Mouse (Mus musculus): ENCODE results near the gene P4ha3. TPM values are rescaled to one million over a fixed set of nuclear protein-coding genes. Genes with fewer than 3 reads are reported as not detected.

The P4ha3 gene
- polyA plus RNA-seq, 1 experiment from 2014 or later: 16.6 TPM

- H3K9ac ChIP-seq: no peak overlapping the region
- ATAC-seq (ENCODE audit: insufficient number of reproducible peaks, insufficient read depth, low FRiP score, low TSS enrichment): no peak
- H3K27me3 ChIP-seq: no peaks in the 10 kb centered on the region
- H3K9me3 ChIP-seq: no peaks in the 10 kb centered on the region
- no peak overlapping the region for H3K27ac ChIP-seq
- 0 out of 2 replicates have a peak, but pooled peaks cover 3% of the 10 kb centered on the region for H3K36me3 ChIP-seq
- 76% methylated on average over 5 of the region's 6 CpGs for WGBS
- H3K4me3 ChIP-seq: no peak overlapping the region
- H3K4me1 ChIP-seq: peaks cover 25% of the 10 kb centered on the region
- no peak overlapping the region for H3K4me2 ChIP-seq (replicated peaks)
Measured at GRCm38 (mm10) chr7:100307872-100308653, 22.7 kb downstream of the P4ha3 start.

DNA sequence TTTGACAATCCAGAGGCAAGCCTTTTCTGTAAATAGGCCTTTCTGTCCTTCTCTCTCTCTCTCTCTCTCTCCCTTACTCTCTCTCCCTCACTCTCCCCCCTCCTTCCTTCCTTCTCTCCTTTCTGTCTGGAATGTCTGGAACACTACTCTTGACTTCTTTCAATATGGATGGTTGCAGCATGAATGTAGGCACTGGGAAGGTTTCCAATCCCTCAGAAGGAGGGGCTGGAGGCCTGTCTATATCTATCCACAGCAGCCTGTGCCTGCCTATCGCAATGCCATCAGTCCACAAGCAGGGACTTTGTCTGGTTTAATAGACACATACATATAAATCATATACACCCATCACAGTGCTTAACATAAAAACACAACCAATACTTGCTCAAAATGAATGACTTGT lies 23.9 kb downstream of the P4ha3 start:
- H3K27ac ChIP-seq: peak overlapping the region; percentile 71
- peaks cover 25% of the 10 kb centered on the region for H3K4me1 ChIP-seq
- no peak overlapping the region for H3K4me3 ChIP-seq
- H3K36me3 ChIP-seq: 0 out of 2 replicates have a peak, but pooled peaks cover 3% of the 10 kb centered on the region
- H3K27me3 ChIP-seq: no peaks in the 10 kb centered on the region
- H3K9me3 ChIP-seq: no peaks in the 10 kb centered on the region
- 64% methylated on average over 1 of the region's 1 CpGs for WGBS
- no peak overlapping the region for H3K9ac ChIP-seq
- no peak overlapping the region for H3K4me2 ChIP-seq (replicated peaks)
- ATAC-seq (ENCODE audit: insufficient number of reproducible peaks, insufficient read depth, low FRiP score, low TSS enrichment): no peak

- no peak overlapping the region for H3K9ac ChIP-seq
- H3K9me3 ChIP-seq: no peaks in the 10 kb centered on the region
- H3K27ac ChIP-seq: peak overlapping the region; percentile 71
- no peak overlapping the region for H3K4me2 ChIP-seq (replicated peaks)
- 0 out of 2 replicates have a peak, but pooled peaks cover 3% of the 10 kb centered on the region for H3K36me3 ChIP-seq
- no peaks in the 10 kb centered on the region for H3K27me3 ChIP-seq
- peaks cover 25% of the 10 kb centered on the region for H3K4me1 ChIP-seq
- no peak for ATAC-seq (ENCODE audit: insufficient number of reproducible peaks, insufficient read depth, low FRiP score, low TSS enrichment)
- 56% methylated on average over 6 of the region's 6 CpGs for WGBS
- no peak overlapping the region for H3K4me3 ChIP-seq
Measured at GRCm38 (mm10) chr7:100309679-100310078, 24.4 kb downstream of the P4ha3 start.

GRCm38 (mm10) chr7:100310290-100310689 lies 25.0 kb downstream of the P4ha3 start:
- Histone ChIP-seq H3K27ac (peak overlapping the region; percentile 71; the same call in 1 of the 2 replicates), H3K4me2 (replicated peaks) (no peak overlapping the region), H3K36me3 (peaks cover 5% of the 10 kb centered on the region; the same call in 1 of the 2 replicates), H3K9ac (no peak overlapping the region; the same call in 1 of the 2 replicates), H3K4me3 (no peak overlapping the region), H3K9me3 (no peaks in the 10 kb centered on the region), H3K27me3 (no peaks in the 10 kb centered on the region), H3K4me1 (peaks cover 25% of the 10 kb centered on the region)
- 73% methylated on average over 12 of the region's 12 CpGs for WGBS
- no peak for ATAC-seq (ENCODE audit: insufficient number of reproducible peaks, insufficient read depth, low FRiP score, low TSS enrichment)

DNA sequence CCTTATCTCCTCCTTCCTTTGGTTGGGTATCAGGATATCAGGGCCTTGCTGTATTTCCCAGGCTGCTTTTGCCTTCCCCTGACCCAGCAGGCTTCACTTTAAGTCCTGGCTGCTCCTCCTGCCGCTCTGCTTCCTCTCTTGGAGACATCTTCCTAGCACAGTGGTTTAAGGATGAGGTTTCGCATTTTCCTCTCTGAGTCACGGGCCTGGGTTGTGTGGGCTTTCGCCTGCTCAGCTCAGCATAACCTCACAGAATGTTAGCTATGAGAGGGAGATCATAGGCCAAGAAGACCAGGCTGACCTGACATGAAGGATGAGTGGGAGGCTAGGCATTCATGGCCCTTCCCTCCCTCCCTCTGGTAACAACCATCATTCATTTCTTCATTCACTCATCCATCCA lies 27.4 kb downstream of the P4ha3 start:
- H3K4me3 ChIP-seq: no peak overlapping the region
- no peak overlapping the region for H3K9ac ChIP-seq
- H3K27ac ChIP-seq: no peak overlapping the region
- peaks cover 24% of the 10 kb centered on the region for H3K36me3 ChIP-seq
- 87% methylated on average over 4 of the region's 4 CpGs for WGBS
- H3K27me3 ChIP-seq: no peaks in the 10 kb centered on the region
- no peaks in the 10 kb centered on the region for H3K9me3 ChIP-seq
- ATAC-seq (ENCODE audit: insufficient number of reproducible peaks, insufficient read depth, low FRiP score, low TSS enrichment): no peak
- no peak overlapping the region for H3K4me2 ChIP-seq (replicated peaks)
- peaks cover 22% of the 10 kb centered on the region for H3K4me1 ChIP-seq

- no peaks in the 10 kb centered on the region for H3K27me3 ChIP-seq
- H3K4me2 ChIP-seq (replicated peaks): no peak overlapping the region
- no peaks in the 10 kb centered on the region for H3K9me3 ChIP-seq
- no peak overlapping the region for H3K27ac ChIP-seq
- H3K4me3 ChIP-seq: no peak overlapping the region
- peaks cover 35% of the 10 kb centered on the region for H3K36me3 ChIP-seq
- no peaks in the 10 kb centered on the region for H3K4me1 ChIP-seq
- no peak for ATAC-seq (ENCODE audit: insufficient number of reproducible peaks, insufficient read depth, low FRiP score, low TSS enrichment)
- no peak overlapping the region for H3K9ac ChIP-seq
- 90% methylated on average over 8 of the region's 8 CpGs for WGBS
Measured at GRCm38 (mm10) chr7:100316924-100317323, 31.6 kb downstream of the P4ha3 start.

DNA sequence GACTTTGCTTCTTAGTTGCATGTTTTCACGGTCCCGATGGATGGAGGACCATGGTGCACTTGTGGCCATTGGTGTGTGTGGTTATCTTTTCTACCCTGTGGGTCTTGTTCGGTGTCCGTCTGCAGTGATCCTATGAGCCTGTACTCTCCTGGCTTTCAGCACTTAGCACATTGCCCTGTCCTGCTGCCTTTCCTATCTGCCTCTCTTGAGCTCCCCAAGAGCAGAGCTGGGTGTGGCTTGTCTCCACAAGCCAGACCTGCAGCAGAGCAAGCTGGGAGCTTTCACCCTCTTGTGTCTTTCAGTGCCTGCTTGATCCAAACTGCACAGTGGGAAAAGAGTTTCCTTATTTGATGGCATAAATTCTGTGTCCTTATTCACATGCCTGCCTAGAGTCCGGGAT lies 32.2 kb downstream of the P4ha3 start:
- no peak for ATAC-seq (ENCODE audit: insufficient number of reproducible peaks, insufficient read depth, low FRiP score, low TSS enrichment)
- Histone ChIP-seq H3K9ac (no peak overlapping the region), H3K4me2 (replicated peaks) (no peak overlapping the region), H3K27ac (no peak overlapping the region), H3K36me3 (peaks cover 35% of the 10 kb centered on the region), H3K4me1 (no peaks in the 10 kb centered on the region), H3K27me3 (no peaks in the 10 kb centered on the region), H3K9me3 (no peaks in the 10 kb centered on the region), H3K4me3 (no peak overlapping the region)
- WGBS: 92% methylated on average over 5 of the region's 5 CpGs

DNA sequence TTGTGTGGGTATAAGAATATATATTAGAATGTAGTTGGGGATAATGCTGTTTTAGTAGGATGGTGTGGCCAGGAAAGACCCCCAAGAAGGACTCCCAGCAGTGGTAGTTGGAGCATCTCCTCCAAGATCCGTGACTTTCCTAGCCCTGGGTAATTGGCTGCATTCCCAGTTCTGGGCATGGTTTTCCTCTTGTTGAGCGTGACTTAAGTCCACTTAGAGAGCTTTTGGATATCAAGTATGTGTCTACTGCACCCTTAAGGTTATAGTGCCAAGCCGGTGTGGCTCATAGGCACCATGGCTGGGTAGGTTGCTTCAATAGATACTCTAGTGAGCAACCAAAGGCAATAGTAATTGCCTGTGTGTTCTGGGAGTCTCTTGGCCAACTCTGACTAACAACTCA lies 38.4 kb downstream of the P4ha3 start:
- Histone ChIP-seq H3K4me2 (replicated peaks) (no peak overlapping the region), H3K9ac (no peak overlapping the region), H3K36me3 (peaks cover 36% of the 10 kb centered on the region), H3K4me3 (no peak overlapping the region), H3K4me1 (no peaks in the 10 kb centered on the region), H3K9me3 (no peaks in the 10 kb centered on the region), H3K27ac (no peak overlapping the region), H3K27me3 (no peaks in the 10 kb centered on the region)
- no peak for ATAC-seq (ENCODE audit: insufficient number of reproducible peaks, insufficient read depth, low FRiP score, low TSS enrichment)
- WGBS: 87% methylated on average over 3 of the region's 3 CpGs

DNA sequence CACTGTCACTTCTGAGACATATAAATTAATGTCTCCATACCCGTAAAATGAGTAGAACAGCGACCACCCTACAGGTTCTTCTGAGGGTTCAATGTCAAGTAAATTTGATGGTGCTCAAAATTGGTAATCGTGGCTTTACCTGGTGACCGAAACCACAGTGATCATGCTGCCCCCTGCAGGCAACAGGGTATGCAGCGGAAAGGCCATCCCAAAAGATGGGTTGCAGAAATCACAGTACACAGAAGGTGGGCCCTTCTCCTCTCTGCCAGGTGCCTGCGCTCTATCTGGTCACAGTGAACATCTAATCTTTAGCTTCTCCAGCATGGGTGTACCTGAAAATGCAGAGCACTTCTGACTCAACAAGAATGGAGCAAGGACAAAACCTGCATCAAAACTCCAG lies 40.2 kb downstream of the P4ha3 start:
- 79% methylated on average over 6 of the region's 6 CpGs for WGBS
- Histone ChIP-seq H3K9ac (no peak overlapping the region), H3K27ac (no peak overlapping the region), H3K27me3 (no peaks in the 10 kb centered on the region), H3K4me3 (no peak overlapping the region), H3K4me1 (no peaks in the 10 kb centered on the region), H3K36me3 (peaks cover 37% of the 10 kb centered on the region), H3K4me2 (replicated peaks) (no peak overlapping the region), H3K9me3 (no peaks in the 10 kb centered on the region)
- ATAC-seq (ENCODE audit: insufficient number of reproducible peaks, insufficient read depth, low FRiP score, low TSS enrichment): no peak

GRCm38 (mm10) chr7:100327514-100327913 lies 42.2 kb downstream of the P4ha3 start:
- no peaks in the 10 kb centered on the region for H3K4me1 ChIP-seq
- H3K9ac ChIP-seq: no peak overlapping the region
- no peak for ATAC-seq (ENCODE audit: insufficient number of reproducible peaks, insufficient read depth, low FRiP score, low TSS enrichment)
- H3K9me3 ChIP-seq: no peaks in the 10 kb centered on the region
- no peak overlapping the region for H3K4me2 ChIP-seq (replicated peaks)
- WGBS: 87% methylated on average over 7 of the region's 7 CpGs
- no peak overlapping the region for H3K27ac ChIP-seq
- no peak overlapping the region for H3K4me3 ChIP-seq
- H3K36me3 ChIP-seq: peaks cover 55% of the 10 kb centered on the region
- no peaks in the 10 kb centered on the region for H3K27me3 ChIP-seq

DNA sequence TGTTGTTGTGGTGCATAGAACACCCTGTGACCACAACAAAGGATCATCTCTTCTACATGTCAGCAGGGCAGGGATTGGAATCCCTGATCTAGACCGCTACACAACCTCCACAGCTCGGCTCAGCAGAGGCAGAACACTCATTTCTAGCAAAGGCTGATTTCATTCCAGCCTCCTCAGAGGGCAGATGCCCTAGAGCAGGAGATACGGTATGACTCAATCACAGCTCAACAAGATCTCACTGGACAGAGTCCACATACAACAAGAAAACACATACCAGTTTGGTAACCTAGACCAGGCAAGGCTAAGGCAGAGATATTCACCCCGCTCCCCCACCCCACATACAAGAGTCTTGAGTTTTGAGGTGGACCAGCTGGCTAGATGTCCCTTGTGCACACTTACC lies 43.3 kb downstream of the P4ha3 start:
- H3K27ac ChIP-seq: no peak overlapping the region
- WGBS: 95% methylated on average over 4 of the region's 4 CpGs
- no peaks in the 10 kb centered on the region for H3K9me3 ChIP-seq
- H3K4me3 ChIP-seq: no peak overlapping the region
- no peaks in the 10 kb centered on the region for H3K27me3 ChIP-seq
- no peak overlapping the region for H3K4me2 ChIP-seq (replicated peaks)
- no peak for ATAC-seq (ENCODE audit: insufficient number of reproducible peaks, insufficient read depth, low FRiP score, low TSS enrichment)
- H3K4me1 ChIP-seq: no peaks in the 10 kb centered on the region
- H3K36me3 ChIP-seq: peaks cover 64% of the 10 kb centered on the region
- no peak overlapping the region for H3K9ac ChIP-seq

- Histone ChIP-seq H3K36me3 (peaks cover 77% of the 10 kb centered on the region), H3K4me2 (replicated peaks) (no peak overlapping the region), H3K4me3 (no peak overlapping the region), H3K27ac (no peak overlapping the region), H3K27me3 (no peaks in the 10 kb centered on the region), H3K9ac (no peak overlapping the region), H3K9me3 (no peaks in the 10 kb centered on the region), H3K4me1 (no peaks in the 10 kb centered on the region)
- no peak for ATAC-seq (ENCODE audit: insufficient number of reproducible peaks, insufficient read depth, low FRiP score, low TSS enrichment)
- 91% methylated on average over 3 of the region's 3 CpGs for WGBS
Measured at GRCm38 (mm10) chr7:100331269-100331668, 45.9 kb downstream of the P4ha3 start.

Data from embryonic facial prominence, embryonic 12.5 days (tissue).